Mouse (Mus musculus): ENCODE measurements around the gene Il17d. TPM values are rescaled to one million over a fixed set of nuclear protein-coding genes. Genes with fewer than 3 reads are reported as not detected.

Gene Il17d
- polyA plus RNA-seq, 1 experiment from 2014 or later: 4.8 TPM

- Histone ChIP-seq H3K4me2 (ENCODE audit: low read depth, low read length) (no peak overlapping the region), H3K9me3 (ENCODE audit: control insufficient read depth, low read length) (no peaks in the 10 kb centered on the region), H3K27ac (ENCODE audit: low read length) (no peak overlapping the region), H3K27me3 (ENCODE audit: control insufficient read depth, insufficient read depth, low read depth, low read length) (no peaks in the 10 kb centered on the region), H3K9ac (ENCODE audit: low read length) (no peak overlapping the region), H3K4me1 (replicated peaks; ENCODE audit: control insufficient read depth, insufficient read depth, low read length) (peaks cover 34% of the 10 kb centered on the region), H3K4me3 (ENCODE audit: low read length) (no peak overlapping the region), H3K36me3 (ENCODE audit: control insufficient read depth, insufficient read depth, low read length) (no peaks in the 10 kb centered on the region)
- ATAC-seq (ENCODE audit: low read depth): no peak
- 45% methylated on average over 3 of the region's 3 CpGs for WGBS
Observed at GRCm38 (mm10) chr14:57533214-57533613, 8.6 kb downstream of the Il17d start.

- Histone ChIP-seq H3K4me1 (replicated peaks; ENCODE audit: control insufficient read depth, insufficient read depth, low read length) (peaks cover 34% of the 10 kb centered on the region), H3K27ac (ENCODE audit: low read length) (peak overlapping the region; percentile 10; the same call in 1 of the 2 replicates), H3K4me2 (ENCODE audit: low read depth, low read length) (no peak overlapping the region), H3K9ac (ENCODE audit: low read length) (no peak overlapping the region), H3K4me3 (ENCODE audit: low read length) (no peak overlapping the region), H3K36me3 (ENCODE audit: control insufficient read depth, insufficient read depth, low read length) (no peaks in the 10 kb centered on the region), H3K27me3 (ENCODE audit: control insufficient read depth, insufficient read depth, low read depth, low read length) (no peaks in the 10 kb centered on the region), H3K9me3 (ENCODE audit: control insufficient read depth, low read length) (no peaks in the 10 kb centered on the region)
- 33% methylated on average over 11 of the region's 11 CpGs for WGBS
- no peak for ATAC-seq (ENCODE audit: low read depth)
Observed at GRCm38 (mm10) chr14:57533841-57534240, 9.3 kb downstream of the Il17d start.

- Histone ChIP-seq H3K4me2 (ENCODE audit: low read depth, low read length) (0 out of 2 replicates have a peak overlapping the region, but pooled peaks have one; percentile 4), H3K27ac (ENCODE audit: low read length) (peak overlapping the region; percentile 90), H3K9me3 (ENCODE audit: control insufficient read depth, low read length) (no peaks in the 10 kb centered on the region), H3K9ac (ENCODE audit: low read length) (no peak overlapping the region), H3K27me3 (ENCODE audit: control insufficient read depth, insufficient read depth, low read depth, low read length) (no peaks in the 10 kb centered on the region), H3K4me1 (replicated peaks; ENCODE audit: control insufficient read depth, insufficient read depth, low read length) (peaks cover 34% of the 10 kb centered on the region), H3K36me3 (ENCODE audit: control insufficient read depth, insufficient read depth, low read length) (no peaks in the 10 kb centered on the region), H3K4me3 (ENCODE audit: low read length) (no peak overlapping the region)
- ATAC-seq (ENCODE audit: low read depth): peak; percentile 43
- 15% methylated on average over 5 of the region's 5 CpGs for WGBS
Observed at GRCm38 (mm10) chr14:57534346-57534745, 9.8 kb downstream of the Il17d start.

- peak overlapping the region; percentile 90 for H3K27ac ChIP-seq (ENCODE audit: low read length)
- WGBS: 22% methylated on average over 8 of the region's 8 CpGs
- H3K9me3 ChIP-seq (ENCODE audit: control insufficient read depth, low read length): no peaks in the 10 kb centered on the region
- peak; percentile 74 for ATAC-seq (ENCODE audit: low read depth)
- H3K27me3 ChIP-seq (ENCODE audit: control insufficient read depth, insufficient read depth, low read depth, low read length): no peaks in the 10 kb centered on the region
- 0 out of 2 replicates have a peak overlapping the region, but pooled peaks have one; percentile 12 for H3K9ac ChIP-seq (ENCODE audit: low read length)
- no peaks in the 10 kb centered on the region for H3K36me3 ChIP-seq (ENCODE audit: control insufficient read depth, insufficient read depth, low read length)
- H3K4me3 ChIP-seq (ENCODE audit: low read length): no peak overlapping the region
- peaks cover 34% of the 10 kb centered on the region for H3K4me1 ChIP-seq (replicated peaks; ENCODE audit: control insufficient read depth, insufficient read depth, low read length)
- 0 out of 2 replicates have a peak overlapping the region, but pooled peaks have one; percentile 4 for H3K4me2 ChIP-seq (ENCODE audit: low read depth, low read length)
Observed at GRCm38 (mm10) chr14:57534961-57535360, 10.4 kb downstream of the Il17d start.

- H3K9ac ChIP-seq (ENCODE audit: low read length): no peak overlapping the region
- 0 out of 2 replicates have a peak overlapping the region, but pooled peaks have one; percentile 9 for H3K4me2 ChIP-seq (ENCODE audit: low read depth, low read length)
- H3K4me3 ChIP-seq (ENCODE audit: low read length): no peak overlapping the region
- ATAC-seq (ENCODE audit: low read depth): peak; percentile 35
- no peaks in the 10 kb centered on the region for H3K27me3 ChIP-seq (ENCODE audit: control insufficient read depth, insufficient read depth, low read depth, low read length)
- H3K27ac ChIP-seq (ENCODE audit: low read length): peak overlapping the region; percentile 90
- H3K9me3 ChIP-seq (ENCODE audit: control insufficient read depth, low read length): no peaks in the 10 kb centered on the region
- 34% methylated on average over 6 of the region's 6 CpGs for WGBS
- no peaks in the 10 kb centered on the region for H3K36me3 ChIP-seq (ENCODE audit: control insufficient read depth, insufficient read depth, low read length)
- H3K4me1 ChIP-seq (replicated peaks; ENCODE audit: control insufficient read depth, insufficient read depth, low read length): peaks cover 34% of the 10 kb centered on the region
Observed at GRCm38 (mm10) chr14:57535646-57536045, 11.1 kb downstream of the Il17d start.

- Histone ChIP-seq H3K9ac (ENCODE audit: low read length) (no peak overlapping the region), H3K4me3 (ENCODE audit: low read length) (no peak overlapping the region), H3K4me2 (ENCODE audit: low read depth, low read length) (no peak overlapping the region), H3K27ac (ENCODE audit: low read length) (peak overlapping the region; percentile 45), H3K36me3 (ENCODE audit: control insufficient read depth, insufficient read depth, low read length) (no peaks in the 10 kb centered on the region), H3K27me3 (ENCODE audit: control insufficient read depth, insufficient read depth, low read depth, low read length) (no peaks in the 10 kb centered on the region), H3K4me1 (replicated peaks; ENCODE audit: control insufficient read depth, insufficient read depth, low read length) (peaks cover 34% of the 10 kb centered on the region), H3K9me3 (ENCODE audit: control insufficient read depth, low read length) (no peaks in the 10 kb centered on the region)
- whole genome bisulfite sequencing: 57% methylated on average over 9 of the region's 9 CpGs
- ATAC-seq (ENCODE audit: low read depth): no peak
Observed at GRCm38 (mm10) chr14:57536820-57537219, 12.2 kb downstream of the Il17d start.

GRCm38 (mm10) chr14:57537261-57538015 is 12.9 kb downstream of the Il17d start:
- Histone ChIP-seq H3K36me3 (ENCODE audit: control insufficient read depth, insufficient read depth, low read length) (no peaks in the 10 kb centered on the region; the same call in 1 of the 2 replicates), H3K4me1 (replicated peaks; ENCODE audit: control insufficient read depth, insufficient read depth, low read length) (peaks cover 34% of the 10 kb centered on the region), H3K9me3 (ENCODE audit: control insufficient read depth, low read length) (no peaks in the 10 kb centered on the region), H3K27ac (ENCODE audit: low read length) (peak overlapping the region; percentile 45), H3K4me2 (ENCODE audit: low read depth, low read length) (no peak overlapping the region; the same call in 1 of the 2 replicates), H3K4me3 (ENCODE audit: low read length) (no peak overlapping the region), H3K27me3 (ENCODE audit: control insufficient read depth, insufficient read depth, low read depth, low read length) (no peaks in the 10 kb centered on the region), H3K9ac (ENCODE audit: low read length) (no peak overlapping the region)
- peak; percentile 36 for ATAC-seq (ENCODE audit: low read depth)
- 13% methylated on average over 16 of the region's 16 CpGs for WGBS

- no peak overlapping the region for H3K4me2 ChIP-seq (ENCODE audit: low read depth, low read length)
- no peak overlapping the region for H3K27ac ChIP-seq (ENCODE audit: low read length)
- 61% methylated on average over 11 of the region's 11 CpGs for WGBS
- H3K4me3 ChIP-seq (ENCODE audit: low read length): no peak overlapping the region
- no peak overlapping the region for H3K9ac ChIP-seq (ENCODE audit: low read length)
- H3K36me3 ChIP-seq (ENCODE audit: control insufficient read depth, insufficient read depth, low read length): no peaks in the 10 kb centered on the region; the same call in 1 of the 2 replicates
- no peaks in the 10 kb centered on the region for H3K27me3 ChIP-seq (ENCODE audit: control insufficient read depth, insufficient read depth, low read depth, low read length)
- peaks cover 15% of the 10 kb centered on the region for H3K4me1 ChIP-seq (replicated peaks; ENCODE audit: control insufficient read depth, insufficient read depth, low read length)
- no peaks in the 10 kb centered on the region for H3K9me3 ChIP-seq (ENCODE audit: control insufficient read depth, low read length)
- ATAC-seq (ENCODE audit: low read depth): no peak
Observed at GRCm38 (mm10) chr14:57540683-57541082, 16.1 kb downstream of the Il17d start.

- H3K4me3 ChIP-seq (ENCODE audit: low read length): no peak overlapping the region
- no peaks in the 10 kb centered on the region; the same call in 1 of the 2 replicates for H3K36me3 ChIP-seq (ENCODE audit: control insufficient read depth, insufficient read depth, low read length)
- H3K9me3 ChIP-seq (ENCODE audit: control insufficient read depth, low read length): no peaks in the 10 kb centered on the region
- no peak overlapping the region for H3K4me2 ChIP-seq (ENCODE audit: low read depth, low read length)
- H3K27ac ChIP-seq (ENCODE audit: low read length): no peak overlapping the region
- no peak overlapping the region for H3K9ac ChIP-seq (ENCODE audit: low read length)
- WGBS: 57% methylated on average over 34 of the region's 34 CpGs
- no peaks in the 10 kb centered on the region for H3K27me3 ChIP-seq (ENCODE audit: control insufficient read depth, insufficient read depth, low read depth, low read length)
- no peak for ATAC-seq (ENCODE audit: low read depth)
- H3K4me1 ChIP-seq (replicated peaks; ENCODE audit: control insufficient read depth, insufficient read depth, low read length): peaks cover 16% of the 10 kb centered on the region
Observed at GRCm38 (mm10) chr14:57542231-57542630, 17.7 kb downstream of the Il17d start.
